Mouse (Mus musculus) olfactory bulb, adult 2 months (tissue): ENCODE measurements around the gene Gm136.

Experiments
- CTCF ChIP-seq: fragments of 200-500 bp; IDR thresholded peaks from 2 replicates; pipeline ENCODE4 v1.5.1; 2012; ENCODE audit warnings: low read depth, mild to moderate bottlenecking, low read length, moderate library complexity; ENCODE audit not compliant: insufficient read depth
- POLR2A ChIP-seq: fragments of 200-500 bp; IDR thresholded peaks from 2 replicates; pipeline ENCODE4 v1.6.1; 2012; ENCODE audit warnings: mild to moderate bottlenecking, low read depth, low read length, moderate library complexity; ENCODE audit not compliant: insufficient read depth

DNA sequence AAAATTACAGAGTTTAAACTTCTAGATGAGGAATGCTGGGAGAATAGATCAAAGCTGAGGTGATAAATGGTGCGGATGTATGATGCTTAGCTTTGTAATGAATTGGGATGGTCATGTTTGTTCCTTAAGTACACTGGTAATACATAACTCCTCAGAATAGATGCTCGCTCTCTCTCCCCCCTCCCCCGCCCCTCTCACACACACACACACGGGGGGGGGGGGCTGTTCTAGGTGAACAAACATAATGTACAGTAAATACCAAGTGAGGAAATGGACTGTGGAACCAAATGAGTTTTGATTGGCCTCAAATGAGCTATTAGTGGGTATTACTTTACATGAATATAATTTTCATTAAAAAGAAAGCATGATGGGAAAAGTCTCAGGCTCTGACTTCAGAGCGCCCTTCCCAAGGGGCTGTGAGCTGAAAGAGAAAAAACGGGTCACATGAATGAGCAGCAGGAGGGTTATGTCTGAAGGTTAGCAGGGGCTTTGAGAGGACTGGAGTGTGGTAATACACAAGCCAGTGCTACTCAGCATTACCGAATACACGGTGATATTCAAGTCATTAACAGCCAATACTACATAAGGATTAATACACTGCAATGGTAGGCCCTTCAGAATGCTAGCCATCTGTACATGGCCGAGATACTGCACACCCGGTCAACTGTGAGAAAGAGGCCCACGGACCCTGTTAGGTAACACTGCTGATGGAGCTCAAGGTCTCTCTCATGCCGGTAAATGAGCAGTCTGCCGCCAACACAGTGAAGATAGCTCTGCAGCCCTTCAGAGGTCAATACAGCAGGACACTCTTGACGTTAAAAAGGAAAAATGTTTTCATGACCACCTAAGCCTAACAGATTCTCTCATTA lies 45.3 kb upstream of the Gm136 start:
- no peak for TF ChIP-seq CTCF
- TF ChIP-seq POLR2A: no peak
